Mouse (Mus musculus) CD4-positive helper T cell, adult 2 months (primary cell): ENCODE measurements at regions not wholly inside any gene's neighbourhood (a gene's known extent, or its start where the extent isn't known, plus 50 kb on each side); places are given as distances from the start of the nearest gene placed in this dataset.

Source experiments
- DNase-seq: peaks from one replicate; pipeline ENCODE4 v3.0.0-alpha.2; 2012; ENCODE audit warnings: low read depth, missing footprints, low spot score

DNA sequence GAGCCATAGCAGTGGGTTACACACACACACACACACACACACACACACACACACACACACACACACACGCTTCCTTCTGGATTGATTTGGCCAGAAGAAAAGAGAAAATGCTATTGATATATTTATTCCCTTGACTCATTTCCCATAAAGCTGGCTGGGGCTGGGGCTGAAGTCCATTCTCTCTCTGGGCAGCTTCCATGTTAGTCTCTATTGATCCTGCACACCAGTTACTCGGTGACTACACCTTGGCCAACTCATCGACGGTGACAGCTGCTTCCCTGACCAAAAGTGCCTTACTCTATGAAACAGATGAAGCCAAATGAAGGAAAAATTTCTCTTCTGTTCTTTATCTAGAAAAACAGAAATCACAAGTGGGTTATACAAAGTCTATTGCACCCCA, 82.1 kb downstream of the Snx18 start:
- no peak for DNase-seq

DNA sequence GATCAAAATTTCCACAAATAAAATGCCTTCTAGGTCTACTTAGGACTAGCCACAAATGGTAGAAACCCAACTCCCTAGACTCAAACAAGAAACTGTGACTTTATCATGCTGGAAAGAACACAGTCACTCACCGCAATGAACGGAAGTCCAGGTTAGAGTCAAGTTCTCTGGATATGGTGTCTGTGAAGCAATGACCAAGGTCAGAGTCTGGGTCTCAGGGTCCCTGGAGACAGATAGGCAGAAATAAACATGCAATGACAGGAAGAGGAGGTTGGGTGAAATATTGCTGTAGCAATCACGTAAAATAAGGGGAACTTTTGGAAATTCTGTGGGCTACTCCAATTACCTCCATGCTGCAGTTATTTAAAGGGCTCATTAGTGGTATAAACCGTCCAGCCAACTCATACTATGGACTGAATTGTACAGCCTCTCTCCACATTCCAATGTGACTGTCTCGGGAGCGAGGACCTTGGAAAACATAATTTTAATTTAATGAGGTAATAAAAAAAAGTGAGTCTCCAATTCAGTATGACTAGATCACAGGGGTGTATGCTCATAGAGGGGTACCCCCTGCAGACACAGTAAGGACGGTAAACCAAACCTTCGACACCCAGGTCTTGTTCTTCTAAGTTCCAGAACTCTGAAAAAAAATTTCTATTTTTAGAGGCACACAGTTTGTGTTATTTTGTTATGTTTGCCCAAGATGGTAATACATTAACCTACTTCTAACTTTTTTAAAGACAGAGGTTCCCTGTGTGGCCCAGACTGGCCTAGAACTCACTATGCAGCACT, 83.5 kb downstream of the Snx18 start:
- no peak for DNase-seq

DNA sequence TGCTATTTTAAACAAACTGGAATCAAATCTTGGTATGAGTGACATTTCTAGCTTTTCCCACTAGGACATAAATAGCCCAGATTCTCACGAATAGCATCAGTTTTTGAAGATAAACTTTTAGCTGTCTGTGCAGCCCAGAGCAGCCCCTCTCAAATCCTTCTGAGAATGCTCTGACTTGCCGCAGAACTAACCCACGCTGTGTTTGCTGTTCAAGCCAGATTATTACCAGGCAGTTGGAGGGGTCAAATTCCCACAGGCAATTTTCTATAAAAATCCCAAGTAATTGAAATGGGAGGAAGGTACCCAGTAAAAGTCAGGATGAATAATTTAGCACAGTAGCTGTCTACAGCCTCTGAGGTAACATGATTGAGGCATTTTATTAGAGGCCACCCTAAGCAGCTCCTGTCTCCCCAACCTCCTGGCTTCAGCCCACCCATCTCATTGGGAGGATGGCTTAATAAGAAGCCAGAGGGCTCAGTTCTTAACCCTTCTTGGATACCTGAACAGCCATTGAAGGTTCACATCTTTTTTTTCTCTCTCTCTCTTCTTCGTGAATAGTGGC, 84.4 kb downstream of the Snx18 start:
- DNase-seq = no peak

DNA sequence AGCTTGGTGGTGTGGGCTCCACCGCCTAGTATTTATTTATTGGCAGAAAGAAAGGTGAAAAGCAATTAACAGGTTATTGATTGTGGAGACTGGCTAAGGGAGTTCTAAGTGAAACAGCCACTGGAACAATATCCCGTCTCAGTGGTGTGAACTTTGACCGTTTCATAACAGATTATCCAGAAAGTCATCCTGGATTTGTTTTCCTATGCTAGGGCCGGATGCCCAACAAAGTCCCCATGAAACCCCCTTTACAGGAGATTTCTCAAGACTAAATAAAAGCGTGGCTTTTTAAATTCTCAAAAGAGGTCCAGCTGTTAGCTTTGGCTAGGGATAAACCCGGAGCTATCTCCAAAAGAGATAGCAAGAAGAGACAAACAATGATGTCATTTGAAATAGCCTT, 91.4 kb downstream of the Snx18 start:
- DNase-seq = no peak

DNA sequence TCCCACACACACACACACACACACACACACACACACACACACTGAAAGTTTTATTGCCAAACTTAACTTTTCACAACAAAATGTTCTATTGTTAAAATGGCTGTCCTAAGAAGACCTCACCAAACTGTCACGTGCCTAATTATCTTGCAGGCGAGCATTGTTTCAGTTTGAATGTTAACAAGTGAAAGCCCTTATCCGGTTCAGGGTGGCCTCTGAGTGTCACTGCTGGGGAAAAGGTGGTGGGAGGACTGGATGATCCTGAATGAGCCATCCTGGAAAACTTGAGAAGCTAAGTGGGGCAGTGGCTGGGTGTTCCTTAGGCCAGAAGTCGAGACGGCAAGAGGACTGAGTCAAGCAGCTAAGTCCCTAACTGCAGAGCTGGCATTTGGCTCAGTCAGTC, 94.9 kb downstream of the Snx18 start:
- DNase-seq = no peak

DNA sequence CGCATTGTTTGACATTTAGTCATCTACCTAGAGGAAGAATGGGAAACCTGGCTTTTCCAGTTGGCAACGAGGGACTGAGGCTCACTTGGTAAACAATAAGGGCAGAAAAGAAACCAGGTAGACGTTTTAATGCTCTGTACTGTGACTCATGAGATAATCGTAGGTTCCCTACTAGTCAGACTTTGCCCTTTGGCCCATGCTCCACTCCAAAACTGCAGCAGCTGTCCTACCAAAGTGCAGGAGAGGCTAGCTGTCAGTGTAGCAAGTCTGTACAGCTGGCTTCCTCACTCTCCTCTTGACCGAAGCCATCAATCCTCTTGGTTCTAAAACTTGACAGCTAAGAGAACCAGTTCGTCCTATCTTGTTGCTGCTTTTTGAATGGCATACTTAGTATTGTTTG, 100.2 kb downstream of the Snx18 start:
- no peak for DNase-seq

DNA sequence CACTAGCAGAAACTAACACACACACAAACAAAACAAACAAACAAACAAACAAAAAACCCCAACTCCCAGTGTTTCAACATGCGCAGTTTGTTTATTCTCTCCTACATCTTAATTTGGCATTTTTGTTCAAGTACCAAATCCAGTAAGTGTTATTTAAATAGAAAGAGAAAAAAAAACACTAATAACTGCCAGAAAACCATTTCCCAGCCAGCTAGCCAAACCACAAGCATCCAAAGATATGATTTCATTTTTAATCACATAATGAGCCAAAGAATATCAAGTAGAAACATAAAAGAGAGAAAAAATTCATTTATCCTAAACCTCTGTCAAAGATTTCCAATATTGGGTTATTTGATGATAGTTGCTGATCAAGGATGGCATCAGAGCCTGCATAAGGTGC, 102.3 kb downstream of the Snx18 start:
- DNase-seq = no peak

DNA sequence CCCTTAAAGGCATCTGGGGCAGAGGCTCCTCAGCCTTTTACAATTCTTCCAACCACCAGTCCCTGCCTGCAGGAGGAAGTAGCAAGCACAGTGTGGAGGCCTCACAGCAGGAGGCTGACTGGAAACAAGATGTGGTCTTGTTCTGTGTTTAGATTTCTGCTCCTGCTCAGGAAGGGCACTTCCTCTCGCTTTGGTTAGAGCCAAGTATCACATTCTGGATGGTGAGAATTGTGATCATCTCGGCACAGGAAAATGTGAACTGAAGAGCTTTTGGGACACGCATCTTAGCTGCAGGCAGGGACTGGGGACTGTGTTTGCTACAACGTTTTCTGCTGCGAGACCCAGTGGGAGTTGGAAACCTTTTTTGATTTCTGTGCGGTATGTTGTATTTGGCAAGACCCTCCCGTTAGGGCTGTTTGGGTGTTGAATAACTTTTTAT, 103.2 kb downstream of the Snx18 start:
- no peak for DNase-seq

DNA sequence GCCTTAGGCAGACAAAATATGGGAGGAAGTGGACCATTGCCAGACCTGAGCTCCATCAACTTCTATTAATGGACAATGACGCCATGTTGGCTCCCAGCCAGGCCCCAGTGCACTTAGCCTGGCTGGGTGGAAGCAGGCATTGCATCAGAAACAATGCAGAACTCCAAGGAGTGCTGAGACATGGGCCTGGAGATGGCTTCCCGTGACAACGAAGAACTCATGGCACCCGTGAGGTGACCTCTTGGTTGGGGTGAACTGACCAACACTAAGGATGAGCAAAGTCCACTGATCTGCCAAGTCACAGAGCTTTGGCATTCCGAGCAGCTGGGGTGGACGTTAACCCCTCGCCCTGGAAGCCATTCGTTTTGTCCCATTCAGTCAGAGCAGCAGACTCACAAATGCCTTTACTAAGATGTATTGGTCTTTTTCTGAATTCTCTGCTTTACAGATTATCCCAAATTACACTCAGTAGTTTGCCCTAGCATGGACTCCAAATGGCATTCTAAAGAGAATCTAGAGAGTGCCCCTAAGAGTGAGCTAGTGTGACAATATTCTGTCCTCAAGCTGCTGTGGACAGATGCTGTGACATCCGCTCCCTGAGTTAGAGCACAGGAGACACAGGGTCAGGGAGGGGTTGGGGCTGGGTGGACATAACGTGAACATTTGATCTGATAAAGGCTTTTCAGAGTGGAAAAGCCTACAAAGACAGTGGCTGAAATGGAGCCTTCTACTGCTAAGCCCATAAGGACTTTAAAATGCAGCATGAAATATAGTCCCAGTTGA, 108.8 kb downstream of the Snx18 start:
- no peak for DNase-seq

DNA sequence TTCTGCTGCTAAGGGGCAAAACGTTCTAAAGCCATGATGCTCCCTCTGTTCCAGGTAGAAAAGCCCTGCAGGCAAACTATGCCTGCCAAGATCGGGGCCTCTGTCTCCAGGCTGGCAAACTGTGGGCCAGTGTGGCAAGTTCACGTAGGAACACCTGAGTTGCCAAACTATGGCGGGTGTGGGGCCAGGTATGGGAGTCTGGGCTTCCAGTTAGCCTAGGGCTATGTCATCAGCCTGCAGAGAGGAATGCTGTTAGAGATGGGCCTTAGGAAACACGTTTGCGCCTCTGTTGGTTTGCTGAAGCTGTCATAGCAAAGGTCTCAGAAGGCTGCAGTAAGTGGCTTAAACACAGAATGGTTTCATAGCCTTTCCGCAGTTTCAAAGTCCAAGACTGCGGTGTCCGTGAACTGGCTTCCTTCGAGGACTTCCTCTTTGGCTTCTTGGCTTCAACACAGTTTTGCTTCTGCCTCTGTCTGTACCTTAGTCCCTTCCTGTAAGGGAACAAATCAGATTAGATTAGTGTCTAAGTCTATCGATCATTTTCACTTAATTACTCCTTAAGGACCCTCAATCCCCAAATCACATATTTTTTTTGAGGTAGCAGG, 110.1 kb downstream of the Snx18 start:
- no peak for DNase-seq

DNA sequence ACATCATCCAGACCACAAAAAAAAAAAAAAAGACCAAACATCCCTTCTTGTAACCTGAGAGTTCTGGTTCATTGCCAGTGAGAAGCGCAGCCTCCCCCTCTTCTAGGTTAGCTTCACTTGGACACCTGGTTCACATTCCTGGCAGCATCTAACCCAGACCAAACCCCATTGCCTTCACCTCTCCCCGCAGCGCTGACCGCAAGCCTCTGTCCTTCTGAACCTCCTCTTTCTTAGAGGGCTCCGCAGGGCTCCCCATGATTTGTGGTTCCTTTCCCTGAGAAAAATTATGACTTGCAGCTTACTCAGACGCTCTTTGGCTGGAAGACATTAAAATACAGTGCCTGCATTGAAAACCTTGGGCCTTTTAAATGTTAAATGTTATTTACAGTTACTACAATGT, 115.8 kb downstream of the Snx18 start:
- DNase-seq = no peak

DNA sequence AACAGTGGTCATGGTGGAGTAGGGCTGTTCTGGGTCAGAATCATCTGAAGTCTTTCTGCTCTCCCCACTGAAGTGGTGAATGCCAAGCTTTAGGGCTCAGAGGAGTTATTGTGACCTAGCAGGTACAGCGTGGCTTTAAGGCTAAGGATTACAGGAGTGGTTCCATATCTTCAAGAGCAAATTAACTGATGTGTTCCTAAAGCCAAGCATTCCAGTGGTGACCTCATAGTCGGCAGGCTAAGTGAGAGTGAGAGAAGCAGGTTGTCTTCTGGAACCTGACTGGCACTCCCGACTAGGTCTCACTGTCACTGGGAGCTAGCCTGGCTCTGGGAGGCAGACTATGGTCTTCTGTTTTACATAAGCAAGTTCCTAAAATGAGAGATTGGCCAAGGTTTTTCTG, 116.3 kb downstream of the Snx18 start:
- DNase-seq = no peak

DNA sequence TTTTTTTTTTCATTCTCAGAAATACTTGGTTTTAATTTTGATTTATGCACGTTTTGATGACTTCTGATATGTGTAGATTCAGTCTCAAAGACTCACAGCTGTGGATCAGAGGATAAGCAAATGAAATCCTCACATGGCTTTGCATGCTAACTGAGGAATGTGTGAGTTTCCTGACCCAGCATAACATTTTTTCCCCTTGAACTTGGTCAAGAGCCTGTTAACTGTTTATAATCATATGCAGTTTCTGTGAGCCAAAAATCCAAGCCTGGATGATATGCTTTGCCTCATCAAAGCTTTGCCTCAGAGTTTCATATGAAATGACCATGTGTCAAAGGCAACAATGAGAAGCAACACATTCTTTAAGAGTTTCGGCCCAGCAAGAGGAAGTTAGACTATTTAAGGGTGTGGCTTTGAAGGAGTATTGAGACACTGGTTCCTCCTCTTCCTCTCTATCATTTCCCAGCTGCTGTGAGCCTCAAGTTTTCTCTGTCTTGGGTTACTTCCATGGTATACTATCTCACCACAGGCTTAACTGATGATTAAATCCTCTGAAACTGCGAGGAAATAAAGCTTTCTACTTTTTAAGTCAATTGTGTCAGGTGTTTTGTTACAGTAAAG, 117.9 kb downstream of the Snx18 start:
- DNase-seq = no peak

DNA sequence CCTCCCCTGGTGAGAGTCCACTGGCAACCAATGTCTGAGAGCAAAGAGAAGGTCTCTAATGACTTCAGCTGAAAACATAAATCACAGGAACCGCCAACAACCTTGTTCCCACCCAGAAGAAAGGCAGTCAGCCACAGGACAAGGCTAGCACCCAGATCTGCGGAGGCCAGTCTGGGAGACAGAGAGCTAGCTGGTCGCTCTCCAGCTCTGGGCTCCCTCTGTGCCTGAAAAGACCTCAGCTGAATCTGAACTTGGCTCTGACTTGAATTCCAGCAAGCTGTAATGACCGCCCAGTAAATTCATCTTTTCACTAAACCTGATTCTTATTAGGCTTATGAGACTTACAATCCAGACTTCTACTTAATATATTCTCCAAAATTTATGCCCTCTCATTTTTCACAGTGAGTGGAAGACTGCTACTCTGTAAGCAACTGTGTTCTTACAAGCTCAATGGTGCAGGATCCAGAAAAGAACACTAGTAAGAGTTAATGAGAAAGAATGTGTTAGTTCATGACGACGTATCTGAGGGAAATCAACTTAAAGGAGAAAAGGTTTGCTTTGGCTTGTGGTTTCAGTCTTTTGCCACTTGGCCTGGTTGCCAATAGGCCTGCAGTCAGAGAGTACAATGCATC, 119.2 kb downstream of the Snx18 start:
- no peak for DNase-seq

DNA sequence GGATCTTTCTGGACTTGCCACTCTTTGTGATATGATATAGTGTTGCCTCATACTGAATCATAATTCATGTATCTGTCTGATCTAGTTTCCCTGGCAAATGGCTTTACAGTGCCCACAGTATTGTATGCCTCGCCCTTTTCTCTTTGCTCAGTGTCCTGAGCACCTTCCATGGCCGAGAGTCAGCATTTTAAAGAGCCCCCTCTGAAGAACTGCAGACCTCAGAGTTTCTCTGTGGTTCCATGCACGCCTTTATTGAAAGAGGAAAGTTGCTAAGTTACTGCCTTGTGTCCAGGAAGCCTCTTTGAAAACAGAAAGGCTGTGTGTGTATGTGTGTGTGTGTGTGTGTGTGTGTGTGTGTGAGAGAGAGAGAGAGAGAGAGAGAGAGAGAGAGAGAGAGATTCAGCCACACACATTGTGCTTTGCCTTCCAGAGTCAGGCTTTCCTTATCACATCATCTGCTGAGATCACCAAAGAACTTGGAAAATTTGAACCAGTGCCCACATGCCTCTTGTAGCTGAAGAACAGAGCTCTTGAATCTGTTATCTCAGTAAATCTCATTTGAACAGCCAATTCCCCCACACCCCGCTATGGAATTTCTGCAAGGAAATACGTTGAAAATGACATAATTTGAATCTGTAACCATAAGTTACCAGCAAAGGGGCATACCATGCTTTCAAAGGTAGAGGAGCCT, 122.6 kb downstream of the Snx18 start:
- DNase-seq = no peak

DNA sequence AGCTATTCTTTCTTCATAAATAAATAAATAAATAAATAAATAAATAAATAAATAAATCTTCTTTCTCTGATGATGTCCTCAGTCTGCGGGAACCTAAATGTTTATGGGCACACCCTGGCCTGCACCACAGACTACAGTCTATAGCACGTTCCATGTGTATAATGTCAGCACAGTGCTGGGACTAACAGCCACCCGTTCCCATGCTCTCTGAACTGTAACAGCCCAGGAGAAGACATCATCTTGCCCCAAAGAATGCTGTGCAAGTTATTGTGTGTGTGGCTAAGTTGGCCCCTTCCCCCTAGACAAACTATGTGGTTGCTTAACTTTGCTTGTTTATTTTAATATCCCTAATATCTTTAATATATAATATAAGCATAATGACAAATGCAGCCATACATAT, 123.2 kb downstream of the Snx18 start:
- DNase-seq = no peak

DNA sequence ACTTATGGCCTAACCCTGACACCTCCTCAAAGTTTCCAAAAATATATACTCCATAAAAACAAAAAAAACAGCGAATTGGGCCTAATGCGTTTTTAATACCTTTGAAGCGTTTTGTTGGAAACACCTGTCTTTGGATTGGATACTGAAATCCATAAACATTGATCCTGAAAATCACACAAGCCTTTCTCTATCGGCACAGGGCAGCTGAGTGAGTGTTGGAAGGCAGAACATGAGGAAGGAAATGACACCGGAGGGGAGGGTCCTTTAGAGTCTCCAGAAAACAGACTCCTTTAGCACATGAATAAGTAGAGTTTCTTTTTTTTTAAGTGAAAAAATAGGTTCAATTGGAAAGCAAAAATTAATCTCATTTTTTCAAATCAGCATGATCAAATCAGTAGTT, 123.7 kb downstream of the Snx18 start:
- no peak for DNase-seq

DNA sequence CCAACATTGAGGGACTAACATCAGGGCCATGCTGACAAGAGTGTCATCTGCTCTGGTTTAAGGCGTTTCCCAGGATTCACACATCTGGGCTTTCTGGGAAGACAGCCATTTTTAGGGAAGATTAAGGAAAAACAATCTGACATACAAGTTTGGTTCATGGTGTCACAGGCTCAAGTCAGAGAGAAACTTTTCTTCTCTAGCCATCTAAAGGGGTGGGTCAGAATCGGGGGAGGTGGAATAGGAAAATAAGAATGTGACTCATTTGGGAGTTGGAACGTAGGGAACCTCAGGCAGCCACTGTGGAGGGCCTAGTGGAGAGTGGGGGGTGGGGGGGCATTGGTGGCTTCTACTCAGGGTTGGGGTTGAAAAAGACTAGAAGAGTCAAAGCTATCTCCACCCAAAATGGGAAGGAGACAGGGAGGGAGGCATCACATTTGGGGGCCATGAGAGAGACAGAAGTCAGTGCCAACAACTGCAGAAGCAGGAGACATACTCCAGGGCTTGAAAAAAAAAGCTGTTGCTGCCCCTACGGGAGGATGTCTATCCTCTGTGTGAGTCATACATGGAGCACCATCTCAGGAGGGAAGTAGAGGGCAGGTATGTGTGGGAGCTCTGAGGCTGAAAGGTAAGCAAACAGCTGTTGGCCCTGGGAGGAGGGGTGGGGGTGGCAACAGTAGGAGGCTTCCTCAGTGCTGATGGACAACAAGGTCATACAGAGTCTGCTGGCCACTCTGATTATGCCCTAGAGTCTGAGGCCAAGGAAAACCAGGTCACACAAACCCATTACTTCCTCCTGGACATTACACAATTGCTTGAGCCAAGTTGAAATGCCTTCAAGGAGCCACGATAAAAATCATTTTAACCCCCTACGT, 128.2 kb downstream of the Snx18 start:
- no peak for DNase-seq

DNA sequence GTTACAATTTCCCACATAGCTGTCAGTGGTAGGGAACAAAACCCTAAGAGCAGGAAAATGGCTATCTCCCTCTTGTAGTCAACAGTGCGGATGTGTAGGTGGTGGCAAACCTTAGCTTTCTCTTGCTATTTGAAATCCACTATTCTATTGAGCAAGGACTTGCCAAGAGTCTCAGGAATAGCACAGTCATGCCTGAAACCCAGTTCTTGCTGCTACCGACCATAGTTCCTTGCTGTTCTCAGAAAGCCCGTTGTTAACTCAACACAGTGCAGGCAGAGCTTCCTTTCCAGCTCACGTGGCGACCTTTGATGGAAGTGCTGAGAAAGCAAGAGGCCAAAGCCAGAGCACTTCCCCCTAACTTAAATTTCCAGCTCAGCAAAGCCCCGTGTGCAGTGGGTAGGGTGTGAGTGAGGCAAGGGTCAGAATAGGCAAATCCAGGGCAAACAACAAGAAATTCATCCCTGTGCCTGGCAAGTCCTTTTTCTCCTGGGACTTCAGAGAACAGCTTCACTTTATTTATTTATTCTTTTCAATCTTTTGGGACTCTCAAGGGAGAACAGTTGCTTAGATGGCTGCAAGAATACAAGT, 131.9 kb downstream of the Snx18 start:
- DNase-seq = no peak

DNA sequence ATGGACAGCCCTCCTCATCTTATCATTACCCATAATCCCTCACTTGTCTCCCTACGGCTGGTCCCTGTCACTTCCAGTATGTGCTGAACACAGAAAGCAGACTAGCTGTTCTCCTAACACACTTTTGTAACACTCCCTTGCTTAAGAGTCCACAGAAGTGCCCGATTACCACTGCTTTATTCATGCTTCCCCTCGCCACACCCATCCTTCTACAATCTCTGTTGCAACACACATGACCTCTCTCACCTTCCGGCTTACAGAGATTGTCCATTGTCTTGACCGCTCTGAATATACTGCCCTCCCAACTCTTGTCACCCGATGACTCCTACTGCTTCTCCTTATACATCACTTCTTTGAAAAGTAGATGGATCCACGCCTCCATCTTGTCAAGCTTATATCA, 132.9 kb downstream of the Snx18 start:
- DNase-seq = no peak
